Mouse (Mus musculus) heart, embryonic 15.5 days (tissue): ENCODE measurements at regions not wholly inside any gene's neighbourhood (a gene's known extent, or its start where the extent isn't known, plus 50 kb on each side); places are given as distances from the start of the nearest gene placed in this dataset.

Experiments used
- ATAC-seq: fragments of 200-750 bp; cut with Nextera tagmentation; replicated peaks from 2 replicates; pipeline ENCODE4 v1.8.0; 2017; ENCODE audit warnings: low read depth, moderate TSS enrichment; ENCODE audit not compliant: insufficient number of reproducible peaks, insufficient read depth, low FRiP score
- H3K27ac ChIP-seq: fragments of 300-500 bp; sonication (generic); 2 replicates; pipeline ENCODE4 v1.5.1; 2015; ENCODE audit warnings: mild to moderate bottlenecking, inconsistent platforms
- H3K27me3 ChIP-seq: fragments of 300-500 bp; sonication (generic); 2 replicates; pipeline ENCODE4 v1.6.1; 2015; ENCODE audit warnings: inconsistent platforms
- H3K36me3 ChIP-seq: fragments of 300-500 bp; sonication (generic); 2 replicates; pipeline ENCODE4 v1.6.1; 2015; ENCODE audit warnings: mild to moderate bottlenecking, inconsistent platforms
- H3K4me1 ChIP-seq: fragments of 300-500 bp; sonication (generic); replicated peaks from 2 replicates; pipeline ENCODE4 v1.6.1; 2015; ENCODE audit warnings: inconsistent platforms
- H3K4me2 ChIP-seq: fragments of 300-500 bp; sonication (generic); 2 replicates; pipeline ENCODE4 v1.6.1; 2015; ENCODE audit warnings: inconsistent platforms, mild to moderate bottlenecking, moderate library complexity
- H3K4me3 ChIP-seq: fragments of 300-500 bp; sonication (generic); 2 replicates; pipeline ENCODE4 v1.5.1; 2015; ENCODE audit warnings: mild to moderate bottlenecking, inconsistent platforms
- H3K9ac ChIP-seq: fragments of 300-500 bp; sonication (generic); 2 replicates; pipeline ENCODE4 v1.6.1; 2015; ENCODE audit warnings: mild to moderate bottlenecking, inconsistent platforms
- H3K9me3 ChIP-seq: fragments of 300-500 bp; sonication (generic); replicated peaks from 2 replicates; pipeline ENCODE4 v1.6.1; 2016; ENCODE audit warnings: inconsistent platforms
- WGBS: fragments of 180-500 bp; shearing (Covaris S2); methylation state at CpG from one replicate; pipeline ENCODE4 v1.1.7; 2015; ENCODE audit warnings: mixed read lengths; 5-methylcytosine and 5-hydroxymethylcytosine counted together

- no peaks in the 10 kb centered on the region for H3K9me3 ChIP-seq
- no peaks in the 10 kb centered on the region for H3K4me1 ChIP-seq
- H3K27me3 ChIP-seq = 0 out of 2 replicates have a peak, but pooled peaks cover 3% of the 10 kb centered on the region
- H3K4me3 ChIP-seq = no peak overlapping the region
- no peak overlapping the region for H3K27ac ChIP-seq
- no peaks in the 10 kb centered on the region for H3K36me3 ChIP-seq
- H3K4me2 ChIP-seq = no peak overlapping the region
- H3K9ac ChIP-seq = no peak overlapping the region
- WGBS = 52% methylated on average over 15 of the region's 15 CpGs
- ATAC-seq = no peak
Measured at GRCm38 (mm10) chr6:117675059-117675800, 165.8 kb upstream of the Zfp637 start.

- no peak overlapping the region for H3K9ac ChIP-seq
- H3K9me3 ChIP-seq = no peaks in the 10 kb centered on the region; the same call in 1 of the 2 replicates
- no peaks in the 10 kb centered on the region for H3K4me1 ChIP-seq
- H3K4me2 ChIP-seq = no peak overlapping the region
- 0 out of 2 replicates have a peak, but pooled peaks cover 3% of the 10 kb centered on the region for H3K27me3 ChIP-seq
- H3K27ac ChIP-seq = no peak overlapping the region
- ATAC-seq = no peak
- no peak overlapping the region for H3K4me3 ChIP-seq
- no peaks in the 10 kb centered on the region for H3K36me3 ChIP-seq
- WGBS = 69% methylated on average over 10 of the region's 10 CpGs
Measured at GRCm38 (mm10) chr6:117676064-117676821, 164.7 kb upstream of the Zfp637 start.

- H3K27ac ChIP-seq = no peak overlapping the region
- no peaks in the 10 kb centered on the region; the same call in 1 of the 2 replicates for H3K9me3 ChIP-seq
- no peak overlapping the region for H3K9ac ChIP-seq
- 65% methylated on average over 7 of the region's 7 CpGs for WGBS
- no peaks in the 10 kb centered on the region for H3K36me3 ChIP-seq
- no peak for ATAC-seq
- H3K4me2 ChIP-seq = no peak overlapping the region
- H3K27me3 ChIP-seq = 0 out of 2 replicates have a peak, but pooled peaks cover 3% of the 10 kb centered on the region
- no peaks in the 10 kb centered on the region for H3K4me1 ChIP-seq
- no peak overlapping the region for H3K4me3 ChIP-seq
Measured at GRCm38 (mm10) chr6:117677062-117677461, 163.9 kb upstream of the Zfp637 start.

- Histone ChIP-seq H3K4me2 (no peak overlapping the region), H3K4me3 (no peak overlapping the region), H3K9me3 (no peaks in the 10 kb centered on the region; the same call in 1 of the 2 replicates), H3K4me1 (no peaks in the 10 kb centered on the region), H3K9ac (no peak overlapping the region), H3K27ac (no peak overlapping the region), H3K27me3 (0 out of 2 replicates have a peak, but pooled peaks cover 3% of the 10 kb centered on the region), H3K36me3 (no peaks in the 10 kb centered on the region)
- no peak for ATAC-seq
- 80% methylated on average over 2 of the region's 2 CpGs for WGBS
Measured at GRCm38 (mm10) chr6:117677821-117678220, 163.2 kb upstream of the Zfp637 start.

GRCm38 (mm10) chr6:117678276-117678675, 162.7 kb upstream of the Zfp637 start:
- H3K9me3 ChIP-seq = no peaks in the 10 kb centered on the region; the same call in 1 of the 2 replicates
- H3K9ac ChIP-seq = no peak overlapping the region

GRCm38 (mm10) chr6:117678877-117679276, 162.1 kb upstream of the Zfp637 start:
- no peak for ATAC-seq
- H3K9me3 ChIP-seq = no peaks in the 10 kb centered on the region; the same call in 1 of the 2 replicates

More at GRCm38 (mm10) chr6:117678276-117678675, 162.7 kb upstream of the Zfp637 start:
- ATAC-seq = no peak
- Histone ChIP-seq H3K4me1 (no peaks in the 10 kb centered on the region), H3K4me3 (no peak overlapping the region), H3K4me2 (no peak overlapping the region), H3K36me3 (no peaks in the 10 kb centered on the region), H3K27me3 (0 out of 2 replicates have a peak, but pooled peaks cover 2% of the 10 kb centered on the region), H3K27ac (no peak overlapping the region)
- 59% methylated on average over 5 of the region's 5 CpGs for WGBS

GRCm38 (mm10) chr6:117686212-117686611, 154.8 kb upstream of the Zfp637 start:
- Histone ChIP-seq H3K4me3 (no peak overlapping the region), H3K4me1 (no peaks in the 10 kb centered on the region), H3K36me3 (no peaks in the 10 kb centered on the region), H3K4me2 (no peak overlapping the region), H3K27me3 (no peaks in the 10 kb centered on the region), H3K9me3 (no peaks in the 10 kb centered on the region; the same call in 1 of the 2 replicates), H3K9ac (no peak overlapping the region), H3K27ac (no peak overlapping the region)
- WGBS = 72% methylated on average over 9 of the region's 9 CpGs
- ATAC-seq = no peak

More at GRCm38 (mm10) chr6:117678877-117679276, 162.1 kb upstream of the Zfp637 start:
- Histone ChIP-seq H3K27me3 (no peaks in the 10 kb centered on the region), H3K9ac (no peak overlapping the region), H3K36me3 (no peaks in the 10 kb centered on the region), H3K4me3 (no peak overlapping the region), H3K4me1 (no peaks in the 10 kb centered on the region), H3K4me2 (no peak overlapping the region), H3K27ac (no peak overlapping the region)
- 61% methylated on average over 4 of the region's 4 CpGs for WGBS

- ATAC-seq = no peak
- H3K9ac ChIP-seq = no peak overlapping the region
- H3K9me3 ChIP-seq = no peaks in the 10 kb centered on the region
- no peak overlapping the region for H3K4me3 ChIP-seq
- H3K4me2 ChIP-seq = no peak overlapping the region
- H3K27me3 ChIP-seq = no peaks in the 10 kb centered on the region
- no peak overlapping the region for H3K27ac ChIP-seq
- 76% methylated on average over 2 of the region's 2 CpGs for WGBS
- H3K4me1 ChIP-seq = no peaks in the 10 kb centered on the region
- no peaks in the 10 kb centered on the region for H3K36me3 ChIP-seq
Measured at GRCm38 (mm10) chr6:117687045-117687444, 153.9 kb upstream of the Zfp637 start.

- ATAC-seq = no peak
- H3K4me2 ChIP-seq = no peak overlapping the region
- H3K4me3 ChIP-seq = no peak overlapping the region
- no peaks in the 10 kb centered on the region for H3K36me3 ChIP-seq
- no peaks in the 10 kb centered on the region for H3K9me3 ChIP-seq
- H3K27ac ChIP-seq = no peak overlapping the region
- WGBS = 52% methylated on average over 8 of the region's 8 CpGs
- H3K4me1 ChIP-seq = no peaks in the 10 kb centered on the region
- no peaks in the 10 kb centered on the region for H3K27me3 ChIP-seq
- no peak overlapping the region for H3K9ac ChIP-seq
Measured at GRCm38 (mm10) chr6:117688664-117689178, 152.3 kb upstream of the Zfp637 start.

- 73% methylated on average over 5 of the region's 5 CpGs for whole genome bisulfite sequencing
- no peaks in the 10 kb centered on the region for H3K9me3 ChIP-seq
- no peak overlapping the region for H3K27ac ChIP-seq
- no peaks in the 10 kb centered on the region for H3K36me3 ChIP-seq
- no peak for ATAC-seq
- no peaks in the 10 kb centered on the region for H3K4me1 ChIP-seq
- no peak overlapping the region for H3K4me2 ChIP-seq
- H3K4me3 ChIP-seq = no peak overlapping the region
- H3K9ac ChIP-seq = no peak overlapping the region
- H3K27me3 ChIP-seq = no peaks in the 10 kb centered on the region
Measured at GRCm38 (mm10) chr6:117700286-117700685, 140.7 kb upstream of the Zfp637 start.

- WGBS = 85% methylated on average over 5 of the region's 5 CpGs
- ATAC-seq = no peak
Measured at GRCm38 (mm10) chr6:117701547-117701946, 139.4 kb upstream of the Zfp637 start.

More at GRCm38 (mm10) chr6:117701547-117701946, 139.4 kb upstream of the Zfp637 start:
- Histone ChIP-seq H3K4me1 (no peaks in the 10 kb centered on the region), H3K4me3 (no peak overlapping the region), H3K9ac (no peak overlapping the region), H3K4me2 (no peak overlapping the region), H3K27ac (no peak overlapping the region), H3K36me3 (no peaks in the 10 kb centered on the region), H3K9me3 (no peaks in the 10 kb centered on the region), H3K27me3 (no peaks in the 10 kb centered on the region)
